In the genomic region with DNA sequence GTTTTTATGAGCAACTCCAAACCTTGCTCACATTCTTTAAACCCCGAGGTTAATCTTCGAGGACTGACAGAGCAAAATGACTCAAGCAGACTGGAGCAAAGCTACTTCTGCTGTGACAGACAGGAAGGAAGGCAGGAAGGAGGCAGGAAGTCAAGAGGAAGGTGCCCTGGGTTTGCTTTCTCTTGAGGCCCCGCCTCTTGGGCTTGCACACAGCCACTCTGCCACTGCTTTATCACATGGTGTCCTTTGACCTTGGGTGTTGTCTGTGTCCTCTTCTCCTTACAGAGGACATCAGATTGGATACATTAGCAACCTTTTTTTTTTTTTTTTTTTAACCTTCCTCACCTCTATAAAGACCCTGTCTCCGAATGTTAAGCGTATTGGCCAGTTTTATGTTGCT, we compare ENCODE assay signal across 16 mouse cellular contexts. TPM values are rescaled to one million over a fixed set of nuclear protein-coding genes. Genes with fewer than 3 reads are reported as not detected.
DNase-seq lines count a peak whose midpoint lies in the region; ATAC-seq and TF ChIP-seq lines count a peak whose summit lies in the region.
"Had no signal": no experiment of that assay in that cellular context is flagged by ENCODE, and none has a peak within 500 bp of the region (broad histone marks: within the 10 kb centered on the region; RNA-seq: fewer than 3 reads in every experiment).

No protein-coding gene starts in this region.

- no peak overlapping the region for H3K27ac ChIP-seq in lung, embryonic 14.5 days (ENCODE audit: low read depth)
- H3K27ac ChIP-seq in liver, embryonic 15.5 days (replicated peaks) = no peak overlapping the region
- H3K27ac ChIP-seq in heart, adult 2 months = no peak overlapping the region
- H3K27ac ChIP-seq: embryonic facial prominence, embryonic 13.5 days; hindbrain, embryonic 14.5 days; limb, embryonic 13.5 days had no signal

- no peaks in the 10 kb centered on the region for H3K9me3 ChIP-seq in lung, embryonic 14.5 days (ENCODE audit: low read depth, low read length)
- no peaks in the 10 kb centered on the region for H3K9me3 ChIP-seq in liver, embryonic 15.5 days (replicated peaks)
- H3K9me3 ChIP-seq: embryonic facial prominence, embryonic 13.5 days; limb, embryonic 13.5 days had no signal

- H3K4me3 ChIP-seq in lung, embryonic 14.5 days (ENCODE audit: low read depth, low read length) = no peak overlapping the region
- H3K4me3 ChIP-seq in liver, embryonic 15.5 days (replicated peaks) = no peak overlapping the region
- H3K4me3 ChIP-seq in heart, adult 2 months = no peak overlapping the region
- H3K4me3 ChIP-seq: embryonic facial prominence, embryonic 13.5 days; limb, embryonic 13.5 days had no signal

- H3K9ac ChIP-seq in lung, embryonic 14.5 days = no peak overlapping the region
- no peak overlapping the region for H3K9ac ChIP-seq in liver, embryonic 15.5 days
- H3K9ac ChIP-seq in heart, adult 2 months (ENCODE audit: low read depth, low read length) = no peak overlapping the region
- H3K9ac ChIP-seq: embryonic facial prominence, embryonic 13.5 days; hindbrain, embryonic 14.5 days; limb, embryonic 13.5 days had no signal

- no peak for TF ChIP-seq POLR2A in heart, adult 2 months (IDR thresholded peaks at IDR 0.05; ENCODE audit: insufficient read depth, low read depth, low read length)

- intact Hi-C loops in heart, adult 2 months (cut with DNase I) = no loop called here

- TF ChIP-seq EP300 in heart, adult 2 months (IDR thresholded peaks at IDR 0.05; ENCODE audit: insufficient read depth, low read depth, low read length) = no peak

- H3K79me2 ChIP-seq in heart, adult 2 months (replicated peaks; ENCODE audit: control insufficient read depth, insufficient read depth, low read length) = no peaks in the 10 kb centered on the region

- no peaks in the 10 kb centered on the region for H3K36me3 ChIP-seq in lung, embryonic 14.5 days (ENCODE audit: insufficient read depth)
- H3K36me3 ChIP-seq in liver, embryonic 15.5 days (replicated peaks) = no peaks in the 10 kb centered on the region
- no peaks in the 10 kb centered on the region for H3K36me3 ChIP-seq in heart, adult 2 months (ENCODE audit: control insufficient read depth, insufficient read depth, low read length)
- H3K36me3 ChIP-seq: embryonic facial prominence, embryonic 13.5 days; limb, embryonic 13.5 days had no signal

- DNase-seq in lung, embryonic 14.5 days = peak; percentile 8
- no peak for DNase-seq in lung, postnatal 4 days
- DNase-seq in thymus, postnatal 25 days = peak; percentile 17
- DNase-seq in urinary bladder, postnatal 36 days (ENCODE audit: low spot score in 2 of 2) = no peak
- no peak for DNase-seq in heart, adult 2 months
- DNase-seq in embryo, embryonic 9.5 days (ENCODE audit: extremely low spot score) = no peak
- DNase-seq: adrenal gland, adult 2 months; cerebellum, postnatal 10 days; gastrocnemius, postnatal 14 days; kidney, postnatal 14 days had no signal

- WGBS in lung, embryonic 14.5 days = 64% methylated on average over 5 of the region's 5 CpGs
- WGBS in liver, embryonic 15.5 days (ENCODE audit: insufficient replicate concordance) = 32% methylated on average over 5 of the region's 5 CpGs
- WGBS in heart, adult 2 months = 46% methylated on average over 5 of the region's 5 CpGs

- no peaks in the 10 kb centered on the region for H3K4me1 ChIP-seq in lung, embryonic 14.5 days (ENCODE audit: insufficient read depth)
- H3K4me1 ChIP-seq in liver, embryonic 15.5 days (replicated peaks) = peaks cover 21% of the 10 kb centered on the region
- H3K4me1 ChIP-seq in heart, adult 2 months (ENCODE audit: control insufficient read depth, insufficient read depth, low read length) = peaks cover 2% of the 10 kb centered on the region

- TF ChIP-seq CTCF in lung, embryonic 14.5 days (IDR thresholded peaks at IDR 0.05; ENCODE audit: low read depth) = no peak
- no peak for TF ChIP-seq CTCF in heart, adult 2 months (IDR thresholded peaks at IDR 0.05)

- ATAC-seq in lung, embryonic 14.5 days (ENCODE audit: insufficient read depth) = no peak
- 0 out of 2 replicates have a peak, but pooled peaks have one; percentile 47 for ATAC-seq in common myeloid progenitor, adult 5-6 weeks (replicated peaks; ENCODE audit: low read depth, poor library complexity, severe bottlenecking)
- ATAC-seq in liver, embryonic 15.5 days (ENCODE audit: insufficient read depth) = peak; percentile 65
- ATAC-seq: forebrain, embryonic 16.5 days had no signal

- H3K27me3 ChIP-seq in lung, embryonic 14.5 days (ENCODE audit: insufficient read depth, low read length) = no peaks in the 10 kb centered on the region
- no peaks in the 10 kb centered on the region for H3K27me3 ChIP-seq in liver, embryonic 15.5 days
- no peaks in the 10 kb centered on the region for H3K27me3 ChIP-seq in heart, adult 2 months (ENCODE audit: control insufficient read depth, insufficient read depth, low read length)
- H3K27me3 ChIP-seq: embryonic facial prominence, embryonic 13.5 days; limb, embryonic 13.5 days had no signal

- no peak overlapping the region for H3K4me2 ChIP-seq in lung, embryonic 14.5 days
- H3K4me2 ChIP-seq in liver, embryonic 15.5 days = no peak overlapping the region
- H3K4me2 ChIP-seq: embryonic facial prominence, embryonic 13.5 days; hindbrain, embryonic 14.5 days; limb, embryonic 13.5 days had no signal

RNA-seq across cellular contexts. Expression of gene 0610040J01Rik, which starts 25.0 kb away (rescaled TPM):
- 15.9 and 16.7 TPM in 2 replicates for polyA plus RNA-seq in lung, embryonic 14.5 days (2014; fragmentation: Nextera tagmentation; extraction: Ambion mirVana)
- 1.6 and 2.4 TPM in 2 replicates for total RNA-seq in common myeloid progenitor, adult 5-6 weeks (2017)
- 20.4 and 24.6 TPM in 2 replicates for polyA plus RNA-seq in liver, embryonic 15.5 days (2015; fragmentation: Nextera tagmentation; extraction: Ambion mirVana)
- total RNA-seq in heart, adult 2 months (2021) = 1 to 10 TPM; 3.1 to 3.2 TPM
- polyA plus RNA-seq in heart, adult 2 months (2012; rRNA removed) = 3.1 and 3.4 TPM in 2 replicates

Comparison
In these comparisons a context has a peak if more than half of its experiments do, and no peak if none do; other contexts are left out.
1. DNase-seq: peak in lung, embryonic 14.5 days (single experiment) and thymus, postnatal 25 days (single experiment); none in lung, postnatal 4 days (0 of 2), urinary bladder, postnatal 36 days (0 of 2), heart, adult 2 months (0 of 2) and embryo, embryonic 9.5 days (single experiment).